Mouse (Mus musculus) gastrocnemius, adult 2 months (tissue): ENCODE measurements around the gene Map3k20. TPM values are rescaled to one million over a fixed set of nuclear protein-coding genes. Genes with fewer than 3 reads are reported as not detected.

Experiments
- DNase-seq: peaks from one replicate; pipeline ENCODE4 v3.0.0; 2022
- H3K27ac ChIP-seq: fragments of 200-600 bp; 2 replicates; pipeline ENCODE4 v1.8.1; 2022; ENCODE audit warnings: mild to moderate bottlenecking
- H3K4me3 ChIP-seq: fragments of 200-600 bp; 2 replicates; pipeline ENCODE4 v1.8.1; 2022; ENCODE audit warnings: mild to moderate bottlenecking, moderate library complexity
- CTCF ChIP-seq: fragments of 200-600 bp; IDR thresholded peaks from 2 replicates; pipeline ENCODE4 v1.8.1; 2022; ENCODE audit warnings: antibody characterized with exemption, mild to moderate bottlenecking, moderate library complexity
- intact Hi-C: fragments of 180-260 bp; cut with DNase I; formaldehyde crosslinking; loops from one replicate; pipeline ENCODE4 v1.15.1; 2025
- total RNA-seq, 2 experiments: library from RNA; stranded (reverse); gene quantifications; 2 replicates each; pipeline ENCODE4 v1.2.3; 2021

The Map3k20 gene
- total RNA-seq, 2 experiments from 2014 or later: 338 to 407 TPM

DNA sequence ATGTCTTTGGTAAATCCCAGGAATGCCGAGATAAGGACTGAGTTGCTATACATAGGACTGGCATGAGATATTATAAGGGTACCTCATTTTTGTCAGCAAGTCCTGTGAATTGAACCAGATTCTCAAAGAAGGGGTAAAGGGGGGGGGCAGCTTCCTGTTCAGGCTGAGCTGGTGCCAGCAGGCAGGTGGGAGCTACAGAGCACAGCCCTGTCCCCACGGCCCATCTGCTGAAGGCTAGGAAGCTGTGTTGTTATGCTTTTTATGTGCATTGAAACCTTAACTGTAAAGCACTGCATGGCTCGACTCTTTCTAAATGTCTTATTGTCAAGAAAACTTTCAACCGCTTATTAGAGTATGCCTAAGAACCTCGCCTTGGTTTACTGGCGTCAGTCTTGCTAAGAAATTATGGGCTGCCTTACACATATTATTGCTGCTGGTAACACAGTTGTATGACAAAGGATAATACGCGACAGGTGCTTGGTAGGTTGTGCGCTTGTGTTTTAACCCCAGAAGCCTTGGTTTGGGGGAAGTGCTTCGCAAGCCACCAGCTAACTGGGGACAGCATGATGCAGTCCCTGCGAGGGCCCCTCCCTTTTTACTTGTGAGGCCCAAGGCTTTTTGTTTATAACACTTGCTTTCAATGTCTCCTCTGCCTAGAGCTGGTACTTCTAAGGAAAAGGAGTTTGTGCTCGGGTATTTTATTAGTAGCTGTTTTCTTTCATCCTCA, 114.2 kb downstream of the Map3k20 start:
- no peak for TF ChIP-seq CTCF
- peak overlapping the region; percentile 17; the same call in 1 of the 2 replicates for H3K27ac ChIP-seq
- intact Hi-C loops: loop anchor here (2.0 kb wide), 1 partner anchor 165 kb away; no protein-coding TSS in a partner anchor

DNA sequence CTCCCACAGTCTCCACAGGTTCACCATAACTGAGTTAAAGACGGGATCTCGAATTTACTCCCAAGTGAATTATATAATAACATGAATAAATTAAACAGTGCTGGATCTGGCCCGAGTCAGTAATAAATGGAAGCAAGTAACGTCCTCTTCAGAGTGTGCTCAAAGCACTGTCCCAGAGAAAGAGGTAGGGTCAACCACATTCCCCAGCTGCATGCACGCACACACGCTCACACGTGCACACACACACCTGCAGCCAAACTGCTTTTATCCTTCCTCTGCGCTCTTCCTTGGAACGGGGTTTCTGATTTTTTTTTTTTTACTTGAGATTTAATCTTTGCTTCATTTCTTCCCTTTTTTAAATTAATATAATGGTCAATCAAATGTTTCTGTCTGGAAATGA, 115.9 kb downstream of the Map3k20 start:
- intact Hi-C loops: no loop called here
- no peak for TF ChIP-seq CTCF
- Histone ChIP-seq H3K27ac (no peak overlapping the region), H3K4me3 (no peak overlapping the region)
- no peak for DNase-seq

More for the DNA sequence above, 114.2 kb downstream of the Map3k20 start:
- no peak overlapping the region for H3K4me3 ChIP-seq
- DNase-seq: no peak

DNA sequence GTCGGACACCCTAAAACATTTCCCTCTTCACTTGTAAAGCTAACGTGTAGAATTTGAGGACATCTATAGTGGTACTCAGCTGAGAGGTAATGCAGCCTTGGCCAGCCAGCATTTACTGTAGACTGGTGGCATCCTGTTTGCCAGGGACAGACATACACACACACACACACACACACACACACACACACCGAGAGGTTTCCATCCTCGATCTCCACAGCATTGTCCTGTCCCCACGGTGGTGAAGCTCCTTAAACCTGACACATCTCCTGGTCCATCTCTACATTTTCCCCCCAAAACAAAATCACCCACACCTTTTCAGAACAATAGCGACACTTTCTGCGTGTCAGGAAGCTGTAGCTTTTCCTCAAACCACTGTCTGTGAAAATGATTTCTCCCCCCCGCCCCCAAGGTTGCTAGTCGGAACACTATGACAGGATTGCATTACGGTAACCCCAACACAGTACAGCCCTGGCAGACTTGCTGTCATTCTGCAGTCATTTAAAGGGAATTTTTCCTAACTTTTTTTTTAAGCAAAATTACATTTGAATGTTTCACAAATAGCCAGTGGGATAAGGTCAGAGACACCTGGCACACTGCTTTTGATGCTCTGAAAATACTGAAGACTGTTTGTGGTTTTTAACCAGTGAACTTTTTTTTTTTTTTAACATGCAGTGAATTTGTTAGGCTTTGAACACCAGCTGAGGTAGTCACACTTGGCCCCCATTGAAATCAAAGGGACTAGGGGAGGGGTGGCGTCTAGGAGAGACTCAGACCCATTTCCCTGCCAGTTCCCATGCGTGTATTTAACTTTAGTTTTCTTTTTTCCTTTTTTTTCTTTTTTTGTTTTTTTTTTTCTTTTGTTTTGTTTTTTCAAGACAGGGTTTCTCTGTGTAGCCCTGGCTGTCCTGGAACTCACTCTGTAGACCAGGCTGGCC, 120.5 kb downstream of the Map3k20 start:
- no peak for DNase-seq
- Histone ChIP-seq H3K4me3 (no peak overlapping the region), H3K27ac (no peak overlapping the region)
- TF ChIP-seq CTCF: no peak
- intact Hi-C loops: no loop called here

DNA sequence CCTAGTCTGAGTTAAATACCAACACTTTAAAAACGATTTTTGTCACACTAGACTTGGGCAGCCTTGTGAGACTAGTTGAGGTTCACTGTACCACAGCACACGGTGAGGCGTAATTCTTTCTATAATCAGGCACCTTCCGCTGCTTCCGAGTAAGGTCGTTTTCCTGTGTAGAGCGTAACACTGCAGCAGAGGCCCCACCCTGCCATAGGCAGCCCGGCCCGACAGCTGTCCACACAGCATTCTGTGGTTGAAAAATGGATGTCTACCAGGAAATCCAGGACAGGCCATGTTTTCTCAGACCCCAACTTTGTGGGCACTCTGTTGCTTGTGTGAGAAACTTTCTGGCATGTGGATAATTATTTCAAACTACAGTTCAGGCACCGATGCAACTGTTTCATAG, 121.3 kb downstream of the Map3k20 start:
- no peak overlapping the region for H3K27ac ChIP-seq
- no peak for TF ChIP-seq CTCF
- intact Hi-C loops: no loop called here
- DNase-seq: no peak
- H3K4me3 ChIP-seq: no peak overlapping the region

DNA sequence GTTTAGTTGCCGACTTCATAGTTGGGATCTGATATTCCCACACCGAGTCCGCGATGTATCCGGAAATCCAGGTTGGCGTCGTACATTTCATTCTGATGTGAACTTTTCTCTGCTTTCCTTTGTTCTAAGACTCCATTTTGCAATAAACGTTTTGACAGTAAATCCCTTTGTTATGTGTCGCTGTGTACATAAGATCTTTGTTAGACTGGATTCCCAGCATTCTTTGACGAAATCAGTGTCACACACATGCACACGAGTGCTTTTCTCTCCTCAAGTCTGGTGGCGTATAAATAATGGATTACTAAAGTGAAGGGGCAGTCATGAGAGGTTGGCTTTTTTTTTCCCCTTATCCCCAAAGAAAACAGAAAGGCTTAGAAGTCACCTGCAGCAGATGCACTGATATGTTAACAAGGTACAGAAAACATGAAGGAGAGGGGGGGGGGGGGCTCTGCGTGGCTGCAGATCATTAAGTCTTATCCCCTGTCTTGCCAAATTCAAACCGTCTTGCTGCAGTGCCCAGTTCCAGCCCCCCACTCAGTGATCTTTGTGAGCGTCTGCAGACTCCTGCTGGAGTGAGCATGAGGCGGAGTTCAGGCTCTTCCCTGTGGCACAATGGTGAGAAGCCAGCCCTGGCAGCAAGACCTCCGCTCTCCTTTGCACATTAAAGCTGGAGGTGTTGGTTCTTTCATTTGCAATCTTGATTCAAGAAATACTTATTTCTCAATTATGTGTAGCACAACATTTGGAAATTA, 122.1 kb downstream of the Map3k20 start:
- no peak for DNase-seq
- Histone ChIP-seq H3K4me3 (no peak overlapping the region), H3K27ac (no peak overlapping the region)
- intact Hi-C loops: no loop called here
- no peak for TF ChIP-seq CTCF

DNA sequence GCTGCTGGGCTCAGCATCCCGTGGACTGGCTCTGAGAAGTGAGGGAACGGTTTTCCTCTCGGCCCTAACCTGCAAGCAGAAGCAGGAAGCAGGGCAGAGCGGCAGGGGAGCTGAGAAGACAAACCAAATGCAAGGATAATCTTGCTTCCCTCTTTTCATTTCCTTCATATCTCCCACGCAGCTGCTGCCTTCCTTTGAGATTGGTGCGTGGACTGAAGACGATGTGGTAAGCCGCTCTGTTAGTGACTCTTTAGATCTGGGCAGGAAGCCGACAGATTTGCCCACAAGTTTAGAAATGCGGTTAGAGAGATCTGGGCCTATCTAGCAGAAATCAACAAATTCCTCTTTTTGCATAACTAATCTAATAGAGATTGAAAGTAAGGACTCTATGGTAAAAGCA, 124.5 kb downstream of the Map3k20 start:
- intact Hi-C loops: no loop called here
- no peak overlapping the region for H3K27ac ChIP-seq
- no peak for TF ChIP-seq CTCF
- DNase-seq: no peak
- no peak overlapping the region for H3K4me3 ChIP-seq

DNA sequence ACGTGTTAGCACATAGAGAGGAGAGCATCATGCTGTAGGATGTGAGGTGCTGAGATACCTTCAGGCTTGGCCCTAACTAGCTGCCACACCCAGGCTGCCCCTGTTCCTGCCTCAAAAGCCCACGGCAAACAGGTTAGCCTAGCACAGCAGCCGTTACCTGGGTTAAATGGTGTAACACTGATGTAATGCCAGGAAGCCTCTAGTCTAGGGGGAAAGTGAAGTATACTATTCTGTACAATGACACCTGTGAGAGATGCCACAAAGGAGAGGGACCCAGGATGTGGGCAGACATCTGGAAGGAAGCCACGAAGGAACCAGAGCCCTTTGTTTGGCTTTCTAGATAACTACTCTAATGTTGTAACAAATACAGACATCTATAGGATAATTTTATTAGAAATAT, 126.8 kb downstream of the Map3k20 start:
- intact Hi-C loops: no loop called here
- Histone ChIP-seq H3K27ac (no peak overlapping the region), H3K4me3 (no peak overlapping the region)
- DNase-seq: no peak
- TF ChIP-seq CTCF: no peak

DNA sequence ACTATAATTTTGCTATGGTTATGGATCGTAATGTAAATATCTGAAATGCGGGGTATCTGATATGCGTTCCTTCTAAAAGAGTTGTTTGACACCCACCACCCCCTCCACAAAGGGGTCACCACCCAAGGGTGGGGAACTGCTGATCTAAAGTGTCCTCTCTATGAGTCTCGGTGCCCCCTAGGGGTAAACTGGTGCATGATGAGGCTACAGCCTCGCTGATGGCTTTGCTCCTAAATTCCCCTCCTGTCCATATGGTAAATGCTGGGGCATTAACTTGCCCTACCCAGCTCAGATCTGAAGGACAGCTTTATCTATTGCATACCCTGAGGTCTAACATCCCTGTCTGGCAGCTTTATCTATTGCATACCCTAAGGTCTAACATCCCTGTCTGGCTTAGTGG, 130.0 kb downstream of the Map3k20 start:
- DNase-seq: no peak
- Histone ChIP-seq H3K4me3 (no peak overlapping the region), H3K27ac (no peak overlapping the region)
- TF ChIP-seq CTCF: peak; percentile 39
- intact Hi-C loops: no loop called here

DNA sequence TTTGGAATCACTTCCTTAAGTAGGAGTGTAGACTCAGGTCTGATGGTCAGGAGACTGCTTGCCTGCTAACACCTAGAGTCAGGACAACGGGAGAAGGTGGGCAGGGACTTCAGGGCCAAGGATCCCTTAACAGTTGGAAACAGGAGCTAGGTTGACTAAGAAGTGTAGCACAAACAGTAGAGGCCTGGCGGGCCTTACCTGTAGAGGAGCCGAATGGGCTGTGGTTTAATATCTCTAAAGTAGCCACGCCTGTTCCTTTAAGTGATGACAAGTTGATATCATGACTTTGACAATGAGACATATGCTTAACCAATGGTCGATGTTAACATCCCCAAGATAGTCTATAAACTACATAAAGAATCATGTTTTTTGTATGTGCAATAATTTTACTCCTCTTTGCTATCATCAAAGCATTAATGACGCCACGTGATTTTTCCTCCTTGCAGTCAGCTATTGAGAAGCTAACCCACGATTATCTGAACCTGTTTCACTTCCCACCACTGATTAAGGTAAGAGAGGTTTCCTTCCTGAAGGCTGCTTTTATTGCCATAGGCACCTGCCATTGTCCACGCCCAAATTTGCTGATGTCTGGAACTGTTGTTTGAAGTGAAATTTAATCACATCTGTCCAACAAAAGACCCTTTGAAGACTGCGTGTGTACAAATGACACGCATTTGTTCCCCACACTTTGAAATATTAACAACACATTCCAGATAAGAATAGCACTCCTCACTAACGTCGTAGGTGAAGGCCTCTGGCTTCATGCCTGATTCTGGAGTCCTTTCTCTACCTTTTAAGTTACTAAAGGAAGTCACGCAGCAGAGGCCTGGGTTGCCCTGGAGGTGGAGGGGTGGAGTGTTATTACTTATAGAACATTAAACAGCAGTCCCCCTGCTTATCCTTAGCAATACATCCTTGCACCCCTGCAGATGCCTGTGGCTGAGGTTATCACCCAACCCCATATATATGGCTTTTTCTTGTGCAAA, 131.0 kb downstream of the Map3k20 start:
- no peak for TF ChIP-seq CTCF
- Histone ChIP-seq H3K27ac (no peak overlapping the region), H3K4me3 (no peak overlapping the region)
- intact Hi-C loops: no loop called here
- DNase-seq: no peak

DNA sequence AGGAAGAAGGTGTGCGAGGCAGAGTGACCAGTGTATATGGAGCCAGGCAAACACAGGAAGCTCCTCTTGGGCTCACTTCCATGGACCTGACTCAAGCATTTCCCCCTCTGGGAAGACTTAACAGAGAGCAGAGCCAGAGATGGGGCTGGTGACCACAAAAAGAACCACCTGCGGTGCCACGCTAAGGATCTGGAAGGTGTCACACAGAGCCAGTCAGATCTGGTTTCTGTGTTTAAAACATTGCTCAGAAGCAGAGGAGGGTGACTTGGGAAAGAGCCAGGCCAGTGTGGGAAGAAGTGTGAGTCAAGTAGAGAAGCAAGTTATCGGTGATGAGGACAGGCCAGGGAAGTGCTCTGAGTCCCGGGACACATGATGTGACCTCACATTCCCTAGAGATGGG, 135.1 kb downstream of the Map3k20 start:
- Histone ChIP-seq H3K27ac (no peak overlapping the region), H3K4me3 (no peak overlapping the region)
- DNase-seq: no peak
- intact Hi-C loops: no loop called here
- no peak for TF ChIP-seq CTCF

DNA sequence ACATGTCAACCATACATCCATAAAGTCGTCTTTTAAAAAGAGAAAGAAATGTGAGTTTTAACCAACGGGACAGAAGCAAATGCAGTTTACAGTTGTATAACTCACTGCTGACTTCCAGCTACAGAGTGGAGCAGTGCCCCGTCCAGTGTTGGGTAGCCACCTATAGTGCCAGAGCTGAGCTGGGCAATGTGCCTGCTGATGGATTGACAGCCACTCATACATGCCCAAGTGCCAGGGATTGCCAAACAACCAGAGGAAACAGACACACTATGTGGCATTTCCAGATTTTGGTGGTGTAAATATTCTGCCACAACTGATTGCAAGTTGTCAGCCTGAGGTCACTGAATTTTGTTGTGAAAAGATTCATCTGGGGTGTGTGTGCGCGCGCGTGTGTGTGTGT, 139.2 kb downstream of the Map3k20 start:
- Histone ChIP-seq H3K4me3 (0 out of 2 replicates have a peak overlapping the region, but pooled peaks have one; percentile 22), H3K27ac (peak overlapping the region; percentile 32; the same call in 1 of the 2 replicates)
- TF ChIP-seq CTCF: no peak
- DNase-seq: peak; percentile 78
- intact Hi-C loops: no loop called here

DNA sequence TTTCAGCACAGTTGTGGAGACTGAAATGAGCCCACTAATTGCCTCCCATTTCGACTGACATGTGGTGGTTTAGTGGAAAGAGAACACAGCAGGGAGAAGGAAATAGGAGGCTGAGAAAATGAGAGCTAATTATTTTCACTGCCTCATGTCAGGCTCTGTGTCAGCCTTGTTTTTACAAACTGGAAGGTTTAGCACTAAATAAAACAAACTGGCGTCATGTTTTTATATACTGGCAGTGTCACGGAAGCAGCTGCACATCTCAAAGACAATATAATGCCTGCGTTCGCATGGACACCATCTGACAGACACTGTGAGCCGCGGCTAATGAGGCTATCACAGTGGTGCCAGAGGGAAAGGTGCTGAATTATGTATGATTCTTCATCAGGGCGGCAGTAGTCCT, 141.3 kb downstream of the Map3k20 start:
- intact Hi-C loops: no loop called here
- Histone ChIP-seq H3K27ac (no peak overlapping the region), H3K4me3 (no peak overlapping the region)
- TF ChIP-seq CTCF: no peak
- DNase-seq: no peak
